Mouse (Mus musculus) kidney, adult 2 months (tissue): ENCODE data around the gene Rph3a. TPM values are rescaled to one million over a fixed set of nuclear protein-coding genes. Genes with fewer than 3 reads are reported as not detected.

Source experiments
- DNase-seq: peaks from one replicate; pipeline ENCODE4 v3.0.0; 2021
- H3K27ac ChIP-seq: fragments of 200-500 bp; 2 replicates; pipeline ENCODE4 v1.5.1; 2012; ENCODE audit warnings: low read depth, low read length, control low read depth, inconsistent platforms; ENCODE audit not compliant: insufficient read depth
- H3K27me3 ChIP-seq: fragments of 200-500 bp; replicated peaks from 2 replicates; pipeline ENCODE4 v1.6.1; 2012; ENCODE audit warnings: mild to moderate bottlenecking, moderate library complexity, low read length, inconsistent platforms; ENCODE audit not compliant: control insufficient read depth, insufficient read depth
- H3K36me3 ChIP-seq: fragments of 200-500 bp; 2 replicates; pipeline ENCODE4 v1.6.1; 2012; ENCODE audit warnings: mild to moderate bottlenecking, moderate library complexity, low read length, inconsistent platforms; ENCODE audit not compliant: control insufficient read depth, insufficient read depth
- H3K4me1 ChIP-seq: fragments of 200-500 bp; 2 replicates; pipeline ENCODE4 v1.6.1; 2011; ENCODE audit warnings: low read length; ENCODE audit not compliant: control insufficient read depth, insufficient read depth
- H3K4me3 ChIP-seq: fragments of 200-500 bp; 2 replicates; pipeline ENCODE4 v1.5.1; 2011; ENCODE audit warnings: mild to moderate bottlenecking, low read depth, low read length, control low read depth; ENCODE audit not compliant: insufficient read depth
- CTCF ChIP-seq: fragments of 200-500 bp; conservative IDR thresholded peaks from 2 replicates; pipeline ENCODE4 v1.5.1; 2011; ENCODE audit warnings: low read depth, mild to moderate bottlenecking, control low read depth, low read length, moderate library complexity, mixed read lengths; ENCODE audit not compliant: insufficient read depth, insufficient read length
- POLR2A ChIP-seq: fragments of 200-500 bp; IDR thresholded peaks from one replicate; pipeline ENCODE4 v1.6.1; 2011; ENCODE audit warnings: low read depth, low read length, control low read depth
- WGBS: fragments of 180-500 bp; shearing (Covaris S2); methylation state at CpG from one replicate; pipeline ENCODE4 v1.1.7; 2018; 5-methylcytosine and 5-hydroxymethylcytosine counted together
- polyA plus RNA-seq: library from polyadenylated mRNA; depleted of rRNA; stranded (reverse); fragments of >200 nt; gene quantifications from 2 replicates; pipeline ENCODE4 v1.2.3, GENCODE M21; 2012

The Rph3a gene
- polyA plus RNA-seq, 1 experiment, result 0.80 TPM

DNA sequence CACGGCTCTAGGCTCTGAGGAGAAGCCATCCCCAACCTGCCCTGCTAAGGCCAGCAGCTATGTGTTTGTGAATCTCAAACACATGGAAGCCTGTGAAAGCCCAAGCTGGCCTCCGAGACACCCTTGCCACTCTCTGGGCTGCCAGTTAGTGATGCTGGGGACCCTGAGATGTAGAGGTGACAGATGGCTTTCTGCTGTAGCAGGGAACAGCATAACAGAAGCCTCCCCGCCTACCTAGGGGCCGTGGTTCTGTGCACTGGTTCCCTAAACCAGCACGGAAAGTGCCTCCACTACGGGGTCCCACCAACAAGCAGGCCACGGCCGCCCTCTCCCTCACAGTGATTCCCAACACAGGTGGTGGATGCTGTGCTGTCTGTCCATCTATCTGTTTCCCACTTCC lies 43.0 kb downstream of the Rph3a start:
- Histone ChIP-seq H3K27me3 (no peaks in the 10 kb centered on the region), H3K36me3 (no peaks in the 10 kb centered on the region), H3K4me1 (no peaks in the 10 kb centered on the region), H3K4me3 (no peak overlapping the region), H3K27ac (no peak overlapping the region)
- 81% methylated on average over 8 of the region's 8 CpGs for WGBS
- TF ChIP-seq CTCF, result no peak
- no peak for TF ChIP-seq POLR2A
- DNase-seq, result no peak

DNA sequence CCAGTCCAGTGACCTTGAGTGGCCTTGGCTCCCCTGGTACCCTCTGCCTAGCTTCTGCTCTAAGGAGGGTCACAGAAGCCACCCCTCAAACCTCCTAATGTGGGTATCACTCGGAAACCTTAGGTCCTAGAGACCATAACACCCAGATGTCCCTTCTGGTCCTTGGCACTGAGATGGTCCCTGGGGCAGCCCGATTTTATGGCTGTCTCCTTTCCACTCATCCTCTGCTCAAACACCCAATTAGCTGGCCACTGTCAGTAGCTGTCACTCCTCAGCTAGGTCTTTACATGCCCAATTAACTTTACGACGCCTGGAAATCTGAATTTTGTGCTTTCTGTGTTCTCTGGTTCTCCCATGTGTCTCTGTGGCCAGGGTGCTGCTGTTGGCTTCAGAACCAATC lies 43.7 kb downstream of the Rph3a start:
- no peaks in the 10 kb centered on the region for H3K27me3 ChIP-seq
- H3K36me3 ChIP-seq, result no peaks in the 10 kb centered on the region
- WGBS, result 34% methylated on average over 4 of the region's 4 CpGs
- H3K4me3 ChIP-seq, result no peak overlapping the region
- TF ChIP-seq POLR2A, result no peak
- TF ChIP-seq CTCF, result no peak
- no peak overlapping the region for H3K27ac ChIP-seq
- DNase-seq, result no peak
- H3K4me1 ChIP-seq, result no peaks in the 10 kb centered on the region

DNA sequence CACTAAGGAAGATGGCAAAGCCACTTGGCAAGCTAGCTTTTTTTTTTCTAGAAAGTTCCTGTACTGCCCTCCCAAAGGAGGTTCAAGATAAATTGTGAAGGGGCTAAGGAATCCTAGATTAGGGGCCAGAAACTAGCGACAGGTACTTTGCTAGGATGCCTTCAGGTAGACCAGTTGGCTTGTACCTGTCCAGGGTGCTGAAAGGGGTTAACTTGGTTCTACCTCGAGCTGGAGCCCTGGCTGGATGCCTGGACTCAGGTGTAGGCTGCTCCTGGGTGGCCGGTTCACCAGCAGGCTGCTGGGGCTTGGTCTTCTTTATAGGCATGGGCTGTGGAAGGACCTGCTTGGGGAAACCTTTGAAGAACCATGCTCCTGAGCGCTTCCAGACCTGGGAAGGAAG lies 48.9 kb downstream of the Rph3a start:
- H3K4me1 ChIP-seq, result no peaks in the 10 kb centered on the region
- 59% methylated on average over 4 of the region's 4 CpGs for WGBS

GRCm38 (mm10) chr5:120953974-120954373 lies 55.9 kb downstream of the Rph3a start:
- H3K27ac ChIP-seq, result no peak overlapping the region
- TF ChIP-seq CTCF, result peak; percentile 66
- TF ChIP-seq POLR2A, result no peak
- WGBS, result 19% methylated on average over 5 of the region's 5 CpGs
- no peak for DNase-seq
- H3K36me3 ChIP-seq, result no peaks in the 10 kb centered on the region
- H3K4me1 ChIP-seq, result no peaks in the 10 kb centered on the region
- no peaks in the 10 kb centered on the region for H3K27me3 ChIP-seq
- no peak overlapping the region for H3K4me3 ChIP-seq

More for the DNA sequence above, 48.9 kb downstream of the Rph3a start:
- H3K4me3 ChIP-seq, result no peak overlapping the region
- TF ChIP-seq POLR2A (no peak), CTCF (no peak)
- no peaks in the 10 kb centered on the region for H3K36me3 ChIP-seq
- DNase-seq, result peak; percentile 14
- no peak overlapping the region for H3K27ac ChIP-seq
- H3K27me3 ChIP-seq, result no peaks in the 10 kb centered on the region

DNA sequence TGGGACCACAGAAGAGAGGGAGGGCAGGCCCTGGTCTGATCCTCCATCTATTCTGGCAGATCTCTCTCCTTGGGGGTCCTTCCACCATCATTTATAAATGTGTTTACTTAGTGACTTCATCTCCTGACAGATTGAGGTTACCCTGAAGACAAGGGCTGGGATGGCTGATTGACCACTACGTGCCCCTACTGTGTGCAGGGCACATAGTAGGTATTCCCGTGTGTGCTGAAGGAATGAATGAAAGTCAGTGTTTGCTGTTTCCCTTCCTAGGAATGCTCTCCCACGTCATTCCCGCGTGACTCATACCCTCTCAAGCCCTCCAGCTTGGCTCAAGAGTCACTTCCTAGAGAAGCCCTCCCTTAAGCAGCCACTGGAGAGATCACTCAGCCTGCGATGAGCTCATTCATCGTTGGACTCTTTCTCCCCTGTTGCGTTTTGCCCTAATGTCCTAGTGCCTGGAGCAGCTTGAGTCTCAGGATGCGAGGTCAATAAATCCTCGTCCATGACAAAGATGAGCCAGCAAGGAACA lies 57.6 kb downstream of the Rph3a start:
- no peaks in the 10 kb centered on the region for H3K27me3 ChIP-seq
- TF ChIP-seq CTCF, result no peak
- no peak for TF ChIP-seq POLR2A
- DNase-seq, result no peak
- WGBS, result 60% methylated on average over 10 of the region's 10 CpGs
- H3K36me3 ChIP-seq, result no peaks in the 10 kb centered on the region
- H3K4me1 ChIP-seq, result no peaks in the 10 kb centered on the region
- no peak overlapping the region for H3K27ac ChIP-seq
- no peak overlapping the region for H3K4me3 ChIP-seq

GRCm38 (mm10) chr5:120942076-120942475 lies 67.8 kb downstream of the Rph3a start:
- DNase-seq, result no peak
- Histone ChIP-seq H3K27ac (no peak overlapping the region), H3K36me3 (no peaks in the 10 kb centered on the region), H3K4me1 (no peaks in the 10 kb centered on the region), H3K27me3 (no peaks in the 10 kb centered on the region), H3K4me3 (no peak overlapping the region)
- WGBS, result 71% methylated on average over 10 of the region's 10 CpGs
- TF ChIP-seq CTCF (no peak), POLR2A (no peak)

- 53% methylated on average over 8 of the region's 8 CpGs for WGBS
- Histone ChIP-seq H3K27me3 (no peaks in the 10 kb centered on the region), H3K4me1 (no peaks in the 10 kb centered on the region), H3K36me3 (no peaks in the 10 kb centered on the region), H3K27ac (no peak overlapping the region), H3K4me3 (no peak overlapping the region)
- DNase-seq, result no peak
- TF ChIP-seq POLR2A, result no peak
- no peak for TF ChIP-seq CTCF
Measured at GRCm38 (mm10) chr5:120938586-120938985, 71.3 kb downstream of the Rph3a start.
